Mouse (Mus musculus) lung, postnatal 0 days (tissue): Measurements from ENCODE around the gene Polr3f. TPM values are rescaled to one million over a fixed set of nuclear protein-coding genes. Genes with fewer than 3 reads are reported as not detected.

Experiments
- ATAC-seq: fragments of 200-750 bp; cut with Nextera tagmentation; 2 replicates; pipeline ENCODE4 v1.8.0; 2017; ENCODE audit warnings: moderate library complexity
- DNase-seq: peaks from one replicate; pipeline ENCODE4 v3.0.0-alpha.2; 2016; ENCODE audit warnings: low spot score
- H3K27ac ChIP-seq: fragments of 300-500 bp; sonication (generic); 2 replicates; pipeline ENCODE4 v1.5.1; 2014; ENCODE audit warnings: antibody characterized with exemption, mild to moderate bottlenecking, low read length, mixed read lengths
- H3K27me3 ChIP-seq: fragments of 300-500 bp; sonication (generic); replicated peaks from 2 replicates; pipeline ENCODE4 v1.6.1; 2014; ENCODE audit warnings: low read length, mixed read lengths; ENCODE audit not compliant: insufficient read depth
- H3K36me3 ChIP-seq: fragments of 300-500 bp; sonication (generic); 2 replicates; pipeline ENCODE4 v1.6.1; 2014; ENCODE audit warnings: low read length, mixed read lengths; ENCODE audit not compliant: insufficient read depth
- H3K4me1 ChIP-seq: fragments of 300-500 bp; sonication (generic); 2 replicates; pipeline ENCODE4 v1.6.1; 2014; ENCODE audit warnings: antibody characterized with exemption, low read depth, low read length, mixed read lengths; ENCODE audit not compliant: insufficient read depth
- H3K4me2 ChIP-seq: fragments of 300-500 bp; sonication (generic); replicated peaks from 2 replicates; pipeline ENCODE4 v1.6.1; 2014; ENCODE audit warnings: low read depth, mild to moderate bottlenecking, low read length, moderate library complexity, mixed read lengths
- H3K4me3 ChIP-seq: fragments of 300-500 bp; sonication (generic); 2 replicates; pipeline ENCODE4 v1.5.1; 2014; ENCODE audit warnings: low read depth, low read length
- H3K9ac ChIP-seq: fragments of 300-500 bp; sonication (generic); replicated peaks from 2 replicates; pipeline ENCODE4 v1.6.1; 2014; ENCODE audit warnings: low read depth, mild to moderate bottlenecking
- H3K9me3 ChIP-seq: fragments of 300-500 bp; sonication (generic); 2 replicates; pipeline ENCODE4 v1.6.1; 2016; ENCODE audit warnings: low read length, mixed read lengths
- CTCF ChIP-seq: IDR thresholded peaks from 2 replicates; pipeline ENCODE4 v1.5.1; 2016; ENCODE audit warnings: antibody characterized with exemption, mild to moderate bottlenecking
- EP300 ChIP-seq: IDR thresholded peaks from 2 replicates; pipeline ENCODE4 v1.6.1; 2016; ENCODE audit warnings: antibody characterized with exemption, mild to moderate bottlenecking, control low read depth
- WGBS: fragments of 180-500 bp; shearing (Covaris S2); extraction: QIAGEN DNeasy Blood & Tissue Kit; methylation state at CpG from one replicate; pipeline ENCODE4 v1.1.7; 2014; 5-methylcytosine and 5-hydroxymethylcytosine counted together
- polyA plus RNA-seq: library from polyadenylated mRNA; unstranded; fragments of >200 nt; fragmentation: Nextera tagmentation; extraction: Ambion mirVana; gene quantifications from 2 replicates; pipeline ENCODE4 v1.2.1, GENCODE M21; 2015

Gene Polr3f
- polyA plus RNA-seq, 1 experiment from 2014 or later = 11.5 TPM

- DNase-seq (no peak), ATAC-seq (no peak)
- H3K9ac ChIP-seq = no peak overlapping the region
- no peak overlapping the region for H3K4me3 ChIP-seq
- 81% methylated on average over 6 of the region's 6 CpGs for WGBS
- H3K4me2 ChIP-seq = no peak overlapping the region
- 0 out of 2 replicates have a peak, but pooled peaks cover 15% of the 10 kb centered on the region for H3K36me3 ChIP-seq
- no peak overlapping the region for H3K27ac ChIP-seq
- TF ChIP-seq EP300 (no peak), CTCF (no peak)
- H3K9me3 ChIP-seq = no peaks in the 10 kb centered on the region
- H3K4me1 ChIP-seq = no peaks in the 10 kb centered on the region
- H3K27me3 ChIP-seq = no peaks in the 10 kb centered on the region
Observed at GRCm38 (mm10) chr2:144543670-144544069, 16.2 kb downstream of the Polr3f start.

- no peaks in the 10 kb centered on the region for H3K27me3 ChIP-seq
- H3K9me3 ChIP-seq = no peaks in the 10 kb centered on the region
- DNase-seq (peak; percentile 54), ATAC-seq (peak; percentile 85)
- no peak overlapping the region for H3K27ac ChIP-seq
- no peaks in the 10 kb centered on the region for H3K4me1 ChIP-seq
- 45% methylated on average over 6 of the region's 6 CpGs for WGBS
- H3K4me2 ChIP-seq = no peak overlapping the region
- H3K4me3 ChIP-seq = no peak overlapping the region
- TF ChIP-seq CTCF = peak; percentile 32
- TF ChIP-seq EP300 = no peak
- no peak overlapping the region for H3K9ac ChIP-seq
- 0 out of 2 replicates have a peak, but pooled peaks cover 7% of the 10 kb centered on the region for H3K36me3 ChIP-seq
Observed at GRCm38 (mm10) chr2:144544630-144545029, 17.1 kb downstream of the Polr3f start.

DNA sequence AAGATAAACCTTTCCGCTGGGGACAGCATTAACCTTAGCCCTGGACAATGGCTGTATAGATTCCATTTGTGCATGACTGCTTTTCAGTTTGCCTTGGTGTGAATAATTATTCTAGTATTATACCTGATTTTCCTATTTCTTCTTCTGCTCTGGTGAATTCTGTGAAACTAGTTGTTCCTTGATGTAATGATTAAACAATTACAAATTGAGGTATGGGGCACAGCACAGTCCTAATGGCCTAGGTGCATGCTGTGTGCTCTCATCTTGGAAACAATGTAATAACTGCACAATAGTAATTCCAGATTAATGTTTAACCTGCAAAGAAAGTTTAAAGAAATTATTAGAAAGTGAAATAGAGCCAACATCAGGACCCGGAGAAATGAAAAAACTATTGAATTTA, 17.5 kb downstream of the Polr3f start:
- Histone ChIP-seq H3K4me2 (no peak overlapping the region), H3K36me3 (0 out of 2 replicates have a peak, but pooled peaks cover 4% of the 10 kb centered on the region), H3K9me3 (no peaks in the 10 kb centered on the region), H3K27ac (no peak overlapping the region), H3K9ac (no peak overlapping the region), H3K4me1 (peaks cover 3% of the 10 kb centered on the region; the same call in 1 of the 2 replicates), H3K27me3 (no peaks in the 10 kb centered on the region), H3K4me3 (no peak overlapping the region)
- TF ChIP-seq CTCF = no peak
- TF ChIP-seq EP300 = no peak
- DNase-seq (no peak), ATAC-seq (no peak)
- WGBS = 62% methylated on average over 2 of the region's 2 CpGs

- ATAC-seq = no peak
Observed at GRCm38 (mm10) chr2:144545481-144545880, 18.0 kb downstream of the Polr3f start.

DNA sequence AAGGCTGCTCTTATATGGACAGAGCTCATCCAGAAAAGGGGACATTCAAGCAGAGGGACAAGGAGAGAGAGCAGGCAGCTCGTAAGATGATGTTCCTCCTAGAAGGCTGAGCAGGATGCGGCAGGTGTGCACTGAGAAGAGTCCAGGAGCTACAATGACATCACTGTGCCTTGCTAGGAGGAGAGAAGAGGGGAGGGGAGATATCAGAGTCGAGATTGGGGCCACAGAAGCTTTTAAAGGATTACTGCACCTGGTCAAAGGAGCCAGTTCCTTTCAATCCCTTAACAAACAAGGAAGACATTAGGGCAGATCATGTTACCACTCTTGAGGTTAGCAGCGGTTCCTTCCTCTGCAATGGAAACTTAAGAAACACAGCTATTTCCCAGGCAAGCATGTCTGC, 20.0 kb downstream of the Polr3f start:
- WGBS = 57% methylated on average over 4 of the region's 4 CpGs
- no peak for DNase-seq
- TF ChIP-seq EP300 (no peak), CTCF (no peak)
- Histone ChIP-seq H3K4me3 (no peak overlapping the region), H3K4me1 (peaks cover 4% of the 10 kb centered on the region; the same call in 1 of the 2 replicates), H3K27ac (0 out of 2 replicates have a peak overlapping the region, but pooled peaks have one; percentile 20), H3K4me2 (no peak overlapping the region), H3K9me3 (no peaks in the 10 kb centered on the region), H3K27me3 (no peaks in the 10 kb centered on the region), H3K36me3 (0 out of 2 replicates have a peak, but pooled peaks cover 4% of the 10 kb centered on the region), H3K9ac (no peak overlapping the region)
- no peak for ATAC-seq

More at GRCm38 (mm10) chr2:144545481-144545880, 18.0 kb downstream of the Polr3f start:
- Histone ChIP-seq H3K9ac (no peak overlapping the region), H3K9me3 (no peaks in the 10 kb centered on the region), H3K27ac (no peak overlapping the region; the same call in 1 of the 2 replicates), H3K36me3 (0 out of 2 replicates have a peak, but pooled peaks cover 4% of the 10 kb centered on the region), H3K27me3 (no peaks in the 10 kb centered on the region), H3K4me1 (peaks cover 4% of the 10 kb centered on the region; the same call in 1 of the 2 replicates), H3K4me2 (no peak overlapping the region), H3K4me3 (no peak overlapping the region)
- no peak for DNase-seq
- no peak for TF ChIP-seq CTCF
- no peak for TF ChIP-seq EP300
- 10% methylated on average over 1 of the region's 1 CpGs for WGBS

DNA sequence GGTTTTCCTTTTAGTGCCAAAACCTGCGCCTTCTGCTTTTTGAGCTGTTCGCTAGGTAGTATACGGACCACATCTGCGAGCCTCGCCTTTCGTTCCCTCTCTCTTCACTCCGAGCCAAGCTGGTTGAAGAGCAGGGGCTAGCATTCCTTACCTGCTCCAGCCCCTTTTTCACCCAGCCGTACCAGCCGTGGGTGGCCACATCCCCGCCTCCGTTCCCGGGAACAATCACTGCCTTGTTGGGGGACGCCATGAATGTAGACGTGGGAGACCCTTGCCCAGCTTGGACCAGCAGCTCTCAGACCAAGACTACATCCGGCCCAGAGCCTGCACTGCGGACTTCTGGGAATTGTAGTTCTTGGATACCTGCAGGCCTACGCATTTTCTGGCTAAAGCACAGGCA, 23.0 kb downstream of the Polr3f start, which contains the start of gene Rbbp9:
TSS of gene Rbbp9 (minus strand) at position 341 of the 400 bp plus-strand sequence.
- under 1% methylated on average over 17 of the region's 17 CpGs for WGBS
- Histone ChIP-seq H3K4me2 (peak within 1 kb of the TSS; percentile 75), H3K27me3 (no peaks in the 10 kb centered on the region), H3K36me3 (no peaks in the 10 kb centered on the region), H3K9ac (peak within 1 kb of the TSS; percentile 65), H3K9me3 (no peaks in the 10 kb centered on the region), H3K4me3 (peak within 1 kb of the TSS; percentile 77), H3K27ac (peak within 1 kb of the TSS; percentile 77), H3K4me1 (peaks cover 4% of the 10 kb centered on the region; the same call in 1 of the 2 replicates)
- TF ChIP-seq EP300 (no peak), CTCF (no peak)
- ATAC-seq (peak; percentile 86), DNase-seq (peak; percentile 85)
